Comparison of ENCODE assay signal across 22 mouse cellular contexts in genomic region chrX:68554031-68554430, GRCm38 (mm10).
DNase-seq lines count a peak whose midpoint lies in the region; ATAC-seq and TF ChIP-seq lines count a peak whose summit lies in the region.
"Had no signal": no experiment of that assay in that cellular context is flagged by ENCODE, and none has a peak within 500 bp of the region (broad histone marks: within the 10 kb centered on the region; RNA-seq: fewer than 3 reads in every experiment).

No protein-coding gene starts in this region.

- no peak for TF ChIP-seq CTCF in brain, embryonic 14.5 days (IDR thresholded peaks at IDR 0.05; ENCODE audit: borderline replicate concordance, extremely low read depth, insufficient read depth, insufficient read length)

- H3K27ac ChIP-seq in hindbrain, embryonic 11.5 days (ENCODE audit: low read depth, low read length): no peak overlapping the region
- H3K27ac ChIP-seq in hindbrain, embryonic 12.5 days: no peak overlapping the region
- H3K27ac ChIP-seq in neural tube, embryonic 14.5 days (ENCODE audit: low read depth, low read length): no peak overlapping the region
- H3K27ac ChIP-seq: embryonic facial prominence, embryonic 13.5 days; forebrain, embryonic 12.5 days; gastrocnemius, adult 2 months; hindbrain, embryonic 14.5 days had no signal

- H3K36me3 ChIP-seq in hindbrain, embryonic 11.5 days (ENCODE audit: control insufficient read depth, insufficient read depth, low read length): no peaks in the 10 kb centered on the region
- no peaks in the 10 kb centered on the region for H3K36me3 ChIP-seq in hindbrain, embryonic 12.5 days
- H3K36me3 ChIP-seq in neural tube, embryonic 14.5 days (ENCODE audit: control insufficient read depth, insufficient read depth, low read length): no peaks in the 10 kb centered on the region
- H3K36me3 ChIP-seq: embryonic facial prominence, embryonic 13.5 days; forebrain, embryonic 12.5 days; heart, embryonic 12.5 days had no signal

- DNase-seq in hindbrain, embryonic 11.5 days (ENCODE audit: low spot score): peak; percentile 2
- DNase-seq in R1 (ENCODE audit: low read depth, low spot score): peak; percentile 52
- peak; percentile 3 for DNase-seq in brain, embryonic 14.5 days (ENCODE audit: low read depth)
- no peak for DNase-seq in urinary bladder, postnatal 14 days (ENCODE audit: low spot score)
- DNase-seq in thymus, postnatal 36 days: no peak
- no peak for DNase-seq in adrenal gland, adult 2 months
- DNase-seq: adrenal gland, postnatal 25 days; cerebellum, adult 11 months; cerebellum, adult 9-10 months; cerebellum, postnatal 36 days; gastrocnemius, adult 2 months; gastrocnemius, postnatal 25 days; kidney, adult 2 months had no signal

- H3K4me2 ChIP-seq in hindbrain, embryonic 11.5 days (replicated peaks; ENCODE audit: low read depth, low read length): no peak overlapping the region
- no peak overlapping the region for H3K4me2 ChIP-seq in hindbrain, embryonic 12.5 days (replicated peaks)
- no peak overlapping the region for H3K4me2 ChIP-seq in neural tube, embryonic 14.5 days (ENCODE audit: low read depth, low read length)
- H3K4me2 ChIP-seq: embryonic facial prominence, embryonic 13.5 days; forebrain, embryonic 12.5 days; heart, embryonic 12.5 days; hindbrain, embryonic 14.5 days had no signal

- no peak overlapping the region for H3K4me3 ChIP-seq in hindbrain, embryonic 11.5 days (ENCODE audit: low read depth, low read length)
- no peak overlapping the region for H3K4me3 ChIP-seq in hindbrain, embryonic 12.5 days
- no peak overlapping the region for H3K4me3 ChIP-seq in neural tube, embryonic 14.5 days (ENCODE audit: low read depth, low read length)
- H3K4me3 ChIP-seq: embryonic facial prominence, embryonic 13.5 days; forebrain, embryonic 12.5 days; gastrocnemius, adult 2 months; heart, embryonic 12.5 days had no signal

- no peak for TF ChIP-seq POLR2A in brain, embryonic 14.5 days (IDR thresholded peaks at IDR 0.05; ENCODE audit: borderline replicate concordance, extremely low read depth, insufficient read depth, insufficient read length, poor library complexity, severe bottlenecking)

- H3K9ac ChIP-seq in hindbrain, embryonic 11.5 days (ENCODE audit: low read depth, low read length): no peak overlapping the region
- H3K9ac ChIP-seq in hindbrain, embryonic 12.5 days: no peak overlapping the region
- H3K9ac ChIP-seq in neural tube, embryonic 14.5 days (replicated peaks; ENCODE audit: low read depth, low read length): no peak overlapping the region
- H3K9ac ChIP-seq: embryonic facial prominence, embryonic 13.5 days; forebrain, embryonic 12.5 days; heart, embryonic 12.5 days; hindbrain, embryonic 14.5 days had no signal

- H3K9me3 ChIP-seq in hindbrain, embryonic 11.5 days (ENCODE audit: control insufficient read depth, low read length): no peaks in the 10 kb centered on the region
- H3K9me3 ChIP-seq in hindbrain, embryonic 12.5 days (replicated peaks): no peaks in the 10 kb centered on the region
- no peaks in the 10 kb centered on the region for H3K9me3 ChIP-seq in neural tube, embryonic 14.5 days (ENCODE audit: control insufficient read depth, low read length)
- H3K9me3 ChIP-seq: embryonic facial prominence, embryonic 13.5 days; forebrain, embryonic 12.5 days; heart, embryonic 12.5 days had no signal

- no peaks in the 10 kb centered on the region for H3K27me3 ChIP-seq in hindbrain, embryonic 11.5 days (ENCODE audit: control insufficient read depth, insufficient read depth, low read length)
- H3K27me3 ChIP-seq in hindbrain, embryonic 12.5 days: no peaks in the 10 kb centered on the region
- no peaks in the 10 kb centered on the region for H3K27me3 ChIP-seq in neural tube, embryonic 14.5 days (ENCODE audit: control insufficient read depth, insufficient read depth, low read length)
- H3K27me3 ChIP-seq: CH12.LX; embryonic facial prominence, embryonic 13.5 days; forebrain, embryonic 12.5 days; heart, embryonic 12.5 days had no signal

- ATAC-seq in hindbrain, embryonic 11.5 days (ENCODE audit: low FRiP score): peak; percentile 63; the same call in 1 of the 2 replicates
- no peak for ATAC-seq in hindbrain, embryonic 12.5 days (ENCODE audit: low FRiP score)
- peak; percentile 49; the same call in 1 of the 2 replicates for ATAC-seq in neural tube, embryonic 14.5 days (ENCODE audit: low read depth)
- ATAC-seq: forebrain, embryonic 16.5 days; intestine, embryonic 16.5 days had no signal

- no peaks in the 10 kb centered on the region for H3K4me1 ChIP-seq in hindbrain, embryonic 11.5 days (replicated peaks; ENCODE audit: control insufficient read depth, insufficient read depth, low read length)
- H3K4me1 ChIP-seq in hindbrain, embryonic 12.5 days: no peaks in the 10 kb centered on the region
- no peaks in the 10 kb centered on the region for H3K4me1 ChIP-seq in neural tube, embryonic 14.5 days (ENCODE audit: control insufficient read depth, insufficient read depth, low read length)
- H3K4me1 ChIP-seq: embryonic facial prominence, embryonic 13.5 days; forebrain, embryonic 12.5 days; heart, embryonic 12.5 days had no signal

Comparison
In these comparisons a context has a peak if more than half of its experiments do, and no peak if none do; other contexts are left out.
1. DNase-seq: peak in hindbrain, embryonic 11.5 days (single experiment), R1 (single experiment) and brain, embryonic 14.5 days (single experiment); none in urinary bladder, postnatal 14 days (single experiment), thymus, postnatal 36 days (0 of 2) and adrenal gland, adult 2 months (single experiment).